Mouse (Mus musculus): ENCODE results near the gene Pheta1. TPM values are rescaled to one million over a fixed set of nuclear protein-coding genes. Genes with fewer than 3 reads are reported as not detected.
"Not testable (repeated sequence)": the region's sequence is repeated elsewhere in the genome, so short reads cannot be mapped to it uniquely, and the experiment has no call there.

The Pheta1 gene
- total RNA-seq, 2 experiments from 2014 or later, result 9.3 to 10.9 TPM

- no peak for DNase-seq
Measured at GRCm38 (mm10) chr5:121845361-121845760, 3.4 kb upstream of the Pheta1 start.

- DNase-seq, result no peak
Measured at GRCm38 (mm10) chr5:121846322-121846721, 2.5 kb upstream of the Pheta1 start.

GRCm38 (mm10) chr5:121847269-121847668 is 1.5 kb upstream of the Pheta1 start:
- DNase-seq, result not testable (repeated sequence)

- DNase-seq, result peak; percentile 68
Measured at GRCm38 (mm10) chr5:121848035-121848519, 707 bp upstream of the Pheta1 start.

GRCm38 (mm10) chr5:121849478-121850349 is 930 bp downstream of the Pheta1 start:
- DNase-seq, result no peak

GRCm38 (mm10) chr5:121853368-121854051 is 4.7 kb downstream of the Pheta1 start:
- DNase-seq, result peak; percentile 49

- DNase-seq, result no peak
Measured at GRCm38 (mm10) chr5:121854768-121855167, 6.0 kb downstream of the Pheta1 start.

GRCm38 (mm10) chr5:121856740-121857139 is 8.0 kb downstream of the Pheta1 start:
- no peak for DNase-seq

- no peak for DNase-seq
Measured at GRCm38 (mm10) chr5:121858427-121858826, 9.6 kb downstream of the Pheta1 start.

GRCm38 (mm10) chr5:121861964-121862363 is 13.2 kb downstream of the Pheta1 start:
- no peak for DNase-seq

GRCm38 (mm10) chr5:121864330-121864729 is 15.5 kb downstream of the Pheta1 start:
- DNase-seq, result no peak

- no peak for DNase-seq
Measured at GRCm38 (mm10) chr5:121867963-121868362, 19.2 kb downstream of the Pheta1 start.

GRCm38 (mm10) chr5:121870832-121871231 is 22.0 kb downstream of the Pheta1 start:
- no peak for DNase-seq

GRCm38 (mm10) chr5:121871515-121872030 is 22.8 kb downstream of the Pheta1 start:
- no peak for DNase-seq

GRCm38 (mm10) chr5:121872158-121872557 is 23.4 kb downstream of the Pheta1 start:
- DNase-seq, result peak; percentile 92

- no peak for DNase-seq
Measured at GRCm38 (mm10) chr5:121875041-121875440, 26.3 kb downstream of the Pheta1 start.

GRCm38 (mm10) chr5:121876901-121877300 is 28.1 kb downstream of the Pheta1 start:
- no peak for DNase-seq

- no peak for DNase-seq
Measured at GRCm38 (mm10) chr5:121878703-121879102, 29.9 kb downstream of the Pheta1 start.

- peak; percentile 64 for DNase-seq
Measured at GRCm38 (mm10) chr5:121879211-121879610, 30.4 kb downstream of the Pheta1 start.

GRCm38 (mm10) chr5:121883356-121883755 is 34.6 kb downstream of the Pheta1 start:
- DNase-seq, result no peak

GRCm38 (mm10) chr5:121889375-121889774 is 40.6 kb downstream of the Pheta1 start:
- no peak for DNase-seq

GRCm38 (mm10) chr5:121889819-121890362 is 41.1 kb downstream of the Pheta1 start:
- DNase-seq, result no peak

GRCm38 (mm10) chr5:121890925-121891324 is 42.1 kb downstream of the Pheta1 start:
- DNase-seq, result no peak

Data from heart, postnatal 4 days (tissue).